11 mouse cellular contexts compared by ENCODE assay signal in genomic region chr6:30325932-30326501, GRCm38 (mm10). TPM values are rescaled to one million over a fixed set of nuclear protein-coding genes. Genes with fewer than 3 reads are reported as not detected.
DNase-seq lines count a peak whose midpoint lies in the region; ATAC-seq and TF ChIP-seq lines count a peak whose summit lies in the region.
"Had no signal": no experiment of that assay in that cellular context is flagged by ENCODE, and none has a peak within 500 bp of the region (broad histone marks: within the 10 kb centered on the region; RNA-seq: fewer than 3 reads in every experiment).

No protein-coding gene starts in this region.

- H3K9me3 ChIP-seq in heart, embryonic 13.5 days, result no peaks in the 10 kb centered on the region
- H3K9me3 ChIP-seq in limb, embryonic 10.5 days (replicated peaks), result no peaks in the 10 kb centered on the region

- intact Hi-C loops in heart, postnatal 10 days (cut with DNase I), result no loop called here

- peak overlapping the region; percentile 67 for H3K27ac ChIP-seq in heart, embryonic 13.5 days (replicated peaks)
- peak overlapping the region; percentile 63 for H3K27ac ChIP-seq in spleen, adult 2 months (ENCODE audit: insufficient read depth, low read length)
- 0 out of 2 replicates have a peak overlapping the region, but pooled peaks have one; percentile 21 for H3K27ac ChIP-seq in limb, embryonic 10.5 days
- H3K27ac ChIP-seq: left cerebral cortex, adult 2 months had no signal

- H3K4me2 ChIP-seq in heart, embryonic 13.5 days, result no peak overlapping the region
- H3K4me2 ChIP-seq: midbrain, embryonic 11.5 days had no signal

- TF ChIP-seq POLR2A in spleen, adult 2 months (IDR thresholded peaks at IDR 0.05; ENCODE audit: low read depth, low read length), result no peak

- TF ChIP-seq CTCF in spleen, adult 2 months (IDR thresholded peaks at IDR 0.05; ENCODE audit: extremely low read depth, insufficient read depth, insufficient read length, insufficient replicate concordance), result no peak

- H3K4me3 ChIP-seq in heart, embryonic 13.5 days, result no peak overlapping the region
- no peak overlapping the region for H3K4me3 ChIP-seq in spleen, adult 2 months (ENCODE audit: extremely low read depth, insufficient read depth, insufficient read length)
- no peak overlapping the region for H3K4me3 ChIP-seq in limb, embryonic 10.5 days
- H3K4me3 ChIP-seq: left cerebral cortex, adult 2 months had no signal

- 42% methylated on average over 3 of the region's 4 CpGs for WGBS in heart, embryonic 13.5 days
- WGBS in spleen, adult 2 months, result 7% methylated on average over 3 of the region's 4 CpGs
- 72% methylated on average over 3 of the region's 4 CpGs for WGBS in limb, embryonic 10.5 days

- H3K9ac ChIP-seq in heart, embryonic 13.5 days, result no peak overlapping the region

- no peaks in the 10 kb centered on the region for H3K27me3 ChIP-seq in heart, embryonic 13.5 days (replicated peaks)
- H3K27me3 ChIP-seq in spleen, adult 2 months (ENCODE audit: control insufficient read depth, insufficient read depth, low read length), result no peaks in the 10 kb centered on the region
- H3K27me3 ChIP-seq in limb, embryonic 10.5 days (ENCODE audit: low read depth, poor library complexity, severe bottlenecking), result no peaks in the 10 kb centered on the region

- H3K4me1 ChIP-seq in heart, embryonic 13.5 days, result peaks cover 7% of the 10 kb centered on the region
- peaks cover 9% of the 10 kb centered on the region for H3K4me1 ChIP-seq in spleen, adult 2 months (ENCODE audit: control insufficient read depth, insufficient read depth, insufficient read length)
- H3K4me1 ChIP-seq in limb, embryonic 10.5 days, result peaks cover 8% of the 10 kb centered on the region

- DNase-seq in heart, postnatal 10 days, result no peak
- peak in 1 of 2 experiments; percentile 15 for DNase-seq in spleen, adult 2 months (ENCODE audit: low read depth in 1 of 2, low spot score in 2 of 2)
- no peak for DNase-seq in spleen, adult 12 weeks (ENCODE audit: low spot score)
- no peak for DNase-seq in limb, embryonic 10.5 days (ENCODE audit: low spot score)
- peak; percentile 27 for DNase-seq in thymus, postnatal 14 days
- no peak for DNase-seq in adrenal gland, adult (ENCODE audit: inconsistent age in 2 of 2, low spot score in 1 of 2)
- DNase-seq in neural tube, embryonic 10.5 days (ENCODE audit: extremely low spot score, low spot score), result no peak
- DNase-seq: cerebellum, adult 2 months had no signal

- ATAC-seq in heart, embryonic 13.5 days (ENCODE audit: extremely low read depth, insufficient number of reproducible peaks, low FRiP score, low TSS enrichment), result no peak

- H3K36me3 ChIP-seq in heart, embryonic 13.5 days, result no peaks in the 10 kb centered on the region
- H3K36me3 ChIP-seq in spleen, adult 2 months (ENCODE audit: control insufficient read depth, insufficient read depth, low read length), result no peaks in the 10 kb centered on the region
- no peaks in the 10 kb centered on the region for H3K36me3 ChIP-seq in limb, embryonic 10.5 days

RNA-seq across cellular contexts. Expression of gene Ube2h, which starts 21.7 kb away (rescaled TPM):
- polyA plus RNA-seq in heart, embryonic 13.5 days (2015; fragmentation: Nextera tagmentation; extraction: Ambion mirVana), result 46.6 and 49.8 TPM in 2 replicates
- total RNA-seq in heart, postnatal 10 days (2021), result 10 to 100 TPM; 84.2 to 86.2 TPM
- polyA plus RNA-seq in spleen, adult 2 months (2012; rRNA removed), result 69.7 and 101 TPM in 2 replicates
- 31.9 and 41.2 TPM in 2 replicates for polyA plus RNA-seq in limb, embryonic 10.5 days (2016; fragmentation: Nextera tagmentation; extraction: Ambion mirVana)
